10 mouse cellular contexts compared by ENCODE assay signal in genomic region chr16:3231566-3231965, GRCm38 (mm10).
DNase-seq lines count a peak whose midpoint lies in the region; ATAC-seq lines count a peak whose summit lies in the region.
"Had no signal": no experiment of that assay in that cellular context is flagged by ENCODE, and none has a peak within 500 bp of the region (broad histone marks: within the 10 kb centered on the region; RNA-seq: fewer than 3 reads in every experiment).

No protein-coding gene starts in this region.

- H3K4me3 ChIP-seq in limb, embryonic 11.5 days (ENCODE audit: low read depth, low read length), result no peak overlapping the region
- no peak overlapping the region for H3K4me3 ChIP-seq in limb, embryonic 10.5 days
- H3K4me3 ChIP-seq in forebrain, embryonic 14.5 days (ENCODE audit: low read depth, low read length), result no peak overlapping the region
- no peak overlapping the region for H3K4me3 ChIP-seq in limb, embryonic 12.5 days (replicated peaks)
- H3K4me3 ChIP-seq in neural tube, embryonic 13.5 days, result no peak overlapping the region
- H3K4me3 ChIP-seq: gastrocnemius, adult 2 months; left cerebral cortex, adult 2 months had no signal

- H3K27ac ChIP-seq in limb, embryonic 11.5 days (replicated peaks; ENCODE audit: low read depth, low read length), result no peak overlapping the region
- no peak overlapping the region for H3K27ac ChIP-seq in limb, embryonic 10.5 days
- no peak overlapping the region for H3K27ac ChIP-seq in forebrain, embryonic 14.5 days (ENCODE audit: low read depth, low read length)
- H3K27ac ChIP-seq in limb, embryonic 12.5 days, result no peak overlapping the region
- H3K27ac ChIP-seq in neural tube, embryonic 13.5 days (replicated peaks), result no peak overlapping the region
- H3K27ac ChIP-seq: gastrocnemius, adult 2 months; left cerebral cortex, adult 2 months had no signal

- H3K27me3 ChIP-seq in limb, embryonic 11.5 days (ENCODE audit: control insufficient read depth, insufficient read depth, low read length), result no peaks in the 10 kb centered on the region
- H3K27me3 ChIP-seq in limb, embryonic 10.5 days (ENCODE audit: low read depth, poor library complexity, severe bottlenecking), result no peaks in the 10 kb centered on the region
- H3K27me3 ChIP-seq in forebrain, embryonic 14.5 days (replicated peaks; ENCODE audit: control insufficient read depth, insufficient read depth, low read length), result no peaks in the 10 kb centered on the region
- no peaks in the 10 kb centered on the region for H3K27me3 ChIP-seq in limb, embryonic 12.5 days
- no peaks in the 10 kb centered on the region for H3K27me3 ChIP-seq in neural tube, embryonic 13.5 days

- H3K4me2 ChIP-seq in limb, embryonic 11.5 days (ENCODE audit: low read depth, severe bottlenecking), result no peak overlapping the region
- H3K4me2 ChIP-seq in forebrain, embryonic 14.5 days (ENCODE audit: low read length), result no peak overlapping the region
- H3K4me2 ChIP-seq in limb, embryonic 12.5 days, result no peak overlapping the region
- H3K4me2 ChIP-seq in neural tube, embryonic 13.5 days, result no peak overlapping the region

- H3K36me3 ChIP-seq in limb, embryonic 11.5 days (ENCODE audit: control insufficient read depth, insufficient read depth, low read length), result 0 out of 2 replicates have a peak, but pooled peaks cover 2% of the 10 kb centered on the region
- H3K36me3 ChIP-seq in limb, embryonic 10.5 days, result no peaks in the 10 kb centered on the region
- no peaks in the 10 kb centered on the region for H3K36me3 ChIP-seq in forebrain, embryonic 14.5 days (ENCODE audit: control insufficient read depth, insufficient read depth, low read length)
- no peaks in the 10 kb centered on the region for H3K36me3 ChIP-seq in limb, embryonic 12.5 days
- H3K36me3 ChIP-seq in neural tube, embryonic 13.5 days, result no peaks in the 10 kb centered on the region

- DNase-seq in limb, embryonic 11.5 days (ENCODE audit: low spot score), result no peak
- DNase-seq in limb, embryonic 10.5 days (ENCODE audit: low spot score), result no peak
- no peak for DNase-seq in forebrain, embryonic 14.5 days (ENCODE audit: low spot score)
- no peak for DNase-seq in embryo, embryonic 10 days (ENCODE audit: low spot score)
- DNase-seq in right cerebral cortex, postnatal 25 days, result no peak
- no peak for DNase-seq in right cerebral cortex, adult 18-20 months
- DNase-seq: gastrocnemius, adult 2 months had no signal

- H3K4me1 ChIP-seq in limb, embryonic 11.5 days (ENCODE audit: control insufficient read depth, insufficient read depth, low read length), result no peaks in the 10 kb centered on the region
- H3K4me1 ChIP-seq in limb, embryonic 10.5 days, result no peaks in the 10 kb centered on the region
- no peaks in the 10 kb centered on the region for H3K4me1 ChIP-seq in forebrain, embryonic 14.5 days (ENCODE audit: control insufficient read depth, insufficient read depth, low read length)
- H3K4me1 ChIP-seq in limb, embryonic 12.5 days (replicated peaks), result no peaks in the 10 kb centered on the region
- no peaks in the 10 kb centered on the region for H3K4me1 ChIP-seq in neural tube, embryonic 13.5 days (replicated peaks)

- no peak overlapping the region for H3K9ac ChIP-seq in limb, embryonic 11.5 days (ENCODE audit: low read length)
- H3K9ac ChIP-seq in forebrain, embryonic 14.5 days (ENCODE audit: low read length), result no peak overlapping the region
- no peak overlapping the region for H3K9ac ChIP-seq in limb, embryonic 12.5 days (replicated peaks)
- no peak overlapping the region for H3K9ac ChIP-seq in neural tube, embryonic 13.5 days

- WGBS in limb, embryonic 11.5 days, result 73% methylated on average over 3 of the region's 3 CpGs
- 71% methylated on average over 3 of the region's 3 CpGs for WGBS in limb, embryonic 10.5 days
- 66% methylated on average over 3 of the region's 3 CpGs for WGBS in forebrain, embryonic 14.5 days
- 73% methylated on average over 3 of the region's 3 CpGs for WGBS in limb, embryonic 12.5 days
- WGBS in neural tube, embryonic 13.5 days, result 75% methylated on average over 3 of the region's 3 CpGs

- ATAC-seq in limb, embryonic 11.5 days (ENCODE audit: insufficient number of reproducible peaks, low FRiP score, low TSS enrichment, low read depth), result peak; percentile 64; the same call in 1 of the 2 replicates
- ATAC-seq in forebrain, embryonic 14.5 days, result peak; percentile 49
- peak; percentile 57 for ATAC-seq in limb, embryonic 12.5 days (ENCODE audit: insufficient number of reproducible peaks, insufficient read depth, low FRiP score, low TSS enrichment, low read depth)
- ATAC-seq in neural tube, embryonic 13.5 days (ENCODE audit: low read depth), result 0 out of 2 replicates have a peak, but pooled peaks have one; percentile 19

- peaks cover 53% of the 10 kb centered on the region for H3K9me3 ChIP-seq in limb, embryonic 11.5 days (ENCODE audit: control insufficient read depth, low read length)
- peaks cover 52% of the 10 kb centered on the region for H3K9me3 ChIP-seq in limb, embryonic 10.5 days (replicated peaks)
- peaks cover 50% of the 10 kb centered on the region for H3K9me3 ChIP-seq in forebrain, embryonic 14.5 days (replicated peaks; ENCODE audit: control insufficient read depth, low read length)
- H3K9me3 ChIP-seq in limb, embryonic 12.5 days, result peaks cover 53% of the 10 kb centered on the region
- peaks cover 52% of the 10 kb centered on the region for H3K9me3 ChIP-seq in neural tube, embryonic 13.5 days
